Comparison of ENCODE assay signal across 22 mouse cellular contexts in genomic region chr13:29779116-29779515, GRCm38 (mm10).
"Had no signal": no experiment of that assay in that cellular context is flagged by ENCODE, and none has a peak within 500 bp of the region (broad histone marks: within the 10 kb centered on the region; RNA-seq: fewer than 3 reads in every experiment).

No protein-coding gene starts in this region.

- ATAC-seq: liver, postnatal 0 days; lung, postnatal 0 days; midbrain, embryonic 16.5 days had no signal

- DNase-seq: liver, postnatal 0 days; lung, adult 2 months; lung, postnatal 14 days; lung, postnatal 36 days; midbrain, embryonic 14.5 days; retina, postnatal 1 day; right cerebral cortex, adult 18-20 months; right cerebral cortex, postnatal 25 days; right cerebral cortex, postnatal 4 days; spleen, adult 18-20 months; thymus, adult 18-20 months; thymus, postnatal 14 days; thymus, postnatal 36 days had no signal

- H3K9me3 ChIP-seq: lung, embryonic 15.5 days; megakaryocyte, embryonic 14.5 days; midbrain, embryonic 12.5 days; neural tube, embryonic 13.5 days; neural tube, embryonic 15.5 days had no signal

- H3K4me3 ChIP-seq: lung, embryonic 15.5 days; megakaryocyte, embryonic 14.5 days; midbrain, embryonic 12.5 days; myocyte; neural tube, embryonic 13.5 days; neural tube, embryonic 15.5 days had no signal

- H3K36me3 ChIP-seq: lung, embryonic 15.5 days; midbrain, embryonic 12.5 days; neural tube, embryonic 13.5 days; neural tube, embryonic 15.5 days had no signal

- H3K27me3 ChIP-seq: lung, embryonic 15.5 days; megakaryocyte, embryonic 14.5 days; midbrain, embryonic 12.5 days; neural tube, embryonic 13.5 days; neural tube, embryonic 15.5 days had no signal

- H3K27ac ChIP-seq: lung, embryonic 15.5 days; macrophage; midbrain, embryonic 12.5 days; neural tube, embryonic 13.5 days; neural tube, embryonic 15.5 days had no signal
